Mouse (Mus musculus) midbrain, postnatal 0 days (tissue): ENCODE data around the gene Appl1. TPM values are rescaled to one million over a fixed set of nuclear protein-coding genes. Genes with fewer than 3 reads are reported as not detected.

ENCODE experiments used
- ATAC-seq: fragments of 200-750 bp; cut with Nextera tagmentation; 2 replicates; pipeline ENCODE4 v1.8.0; 2017; ENCODE audit warnings: moderate number of reproducible peaks, mild to moderate bottlenecking, moderate TSS enrichment, moderate library complexity; ENCODE audit not compliant: low FRiP score
- DNase-seq: peaks from one replicate; pipeline ENCODE4 v3.0.0-alpha.2; 2015; ENCODE audit warnings: low spot score
- H3K27ac ChIP-seq: fragments of 300-500 bp; sonication (generic); 2 replicates; pipeline ENCODE4 v1.5.1; 2014; ENCODE audit warnings: low read depth, mild to moderate bottlenecking, low read length, mixed read lengths
- H3K27me3 ChIP-seq: fragments of 300-500 bp; sonication (generic); 2 replicates; pipeline ENCODE4 v1.6.1; 2014; ENCODE audit warnings: low read length, control low read depth, mixed read lengths; ENCODE audit not compliant: insufficient read depth
- H3K36me3 ChIP-seq: fragments of 300-500 bp; sonication (generic); 2 replicates; pipeline ENCODE4 v1.6.1; 2014; ENCODE audit warnings: low read length, control low read depth, mixed read lengths; ENCODE audit not compliant: insufficient read depth
- H3K4me1 ChIP-seq: fragments of 300-500 bp; sonication (generic); 2 replicates; pipeline ENCODE4 v1.6.1; 2014; ENCODE audit warnings: mild to moderate bottlenecking, control low read depth, antibody characterized with exemption, low read length, mixed read lengths; ENCODE audit not compliant: insufficient read depth
- H3K4me2 ChIP-seq: fragments of 300-500 bp; sonication (generic); 2 replicates; pipeline ENCODE4 v1.6.1; 2014; ENCODE audit warnings: low read depth, mild to moderate bottlenecking, low read length, mixed read lengths; ENCODE audit not compliant: poor library complexity, severe bottlenecking
- H3K4me3 ChIP-seq: fragments of 300-500 bp; sonication (generic); 2 replicates; pipeline ENCODE4 v1.5.1; 2014; ENCODE audit warnings: low read depth, mild to moderate bottlenecking, low read length, moderate library complexity
- H3K9ac ChIP-seq: fragments of 300-500 bp; sonication (generic); replicated peaks from 2 replicates; pipeline ENCODE4 v1.6.1; 2014; ENCODE audit warnings: mild to moderate bottlenecking, low read length, moderate library complexity, mixed read lengths; ENCODE audit not compliant: poor library complexity, severe bottlenecking
- H3K9me3 ChIP-seq: fragments of 300-500 bp; sonication (generic); 2 replicates; pipeline ENCODE4 v1.6.1; 2016; ENCODE audit warnings: low read length, control low read depth
- CTCF ChIP-seq: IDR thresholded peaks from 2 replicates; pipeline ENCODE4 v1.5.1; 2016; ENCODE audit warnings: antibody characterized with exemption, mild to moderate bottlenecking
- whole genome bisulfite sequencing: fragments of 180-500 bp; shearing (Covaris S2); extraction: QIAGEN DNeasy Blood & Tissue Kit; methylation state at CpG from one replicate; pipeline ENCODE4 v1.1.7; 2014; 5-methylcytosine and 5-hydroxymethylcytosine counted together
- polyA plus RNA-seq: library from polyadenylated mRNA; unstranded; fragments of >200 nt; fragmentation: Nextera tagmentation; extraction: Ambion mirVana; gene quantifications from 2 replicates; pipeline ENCODE4 v1.2.1, GENCODE M21; 2015
- total RNA-seq: library from RNA; depleted of rRNA; stranded (reverse); fragments of >200 nt; gene quantifications from 2 replicates; pipeline ENCODE4 v1.2.3, GENCODE M21; 2014

Gene Appl1
- total and polyA plus RNA-seq, 2 experiments from 2014 or later, result 43.7 to 65.8 TPM

DNA sequence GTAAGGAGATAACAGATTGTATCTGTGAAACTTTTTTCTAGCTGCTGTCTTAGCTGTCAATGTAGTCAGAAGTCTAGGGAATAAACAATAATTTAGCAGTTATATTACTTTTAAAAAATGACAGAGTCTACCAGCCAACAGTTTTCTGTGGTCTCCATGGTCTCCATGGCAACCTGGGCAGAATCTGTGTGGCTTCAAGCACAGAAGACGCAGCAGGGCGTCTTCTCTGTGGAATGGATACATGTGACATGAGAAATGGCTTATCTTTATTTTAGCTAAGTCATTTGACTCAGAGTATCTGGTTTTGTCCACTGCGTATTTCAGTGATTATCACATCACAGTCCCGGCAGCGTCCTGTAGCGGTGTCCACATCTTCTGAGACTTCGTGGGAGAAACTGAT is 5.2 kb upstream of the Appl1 start:
- DNase-seq (peak; percentile 67), ATAC-seq (no peak)
- TF ChIP-seq CTCF, result no peak

DNA sequence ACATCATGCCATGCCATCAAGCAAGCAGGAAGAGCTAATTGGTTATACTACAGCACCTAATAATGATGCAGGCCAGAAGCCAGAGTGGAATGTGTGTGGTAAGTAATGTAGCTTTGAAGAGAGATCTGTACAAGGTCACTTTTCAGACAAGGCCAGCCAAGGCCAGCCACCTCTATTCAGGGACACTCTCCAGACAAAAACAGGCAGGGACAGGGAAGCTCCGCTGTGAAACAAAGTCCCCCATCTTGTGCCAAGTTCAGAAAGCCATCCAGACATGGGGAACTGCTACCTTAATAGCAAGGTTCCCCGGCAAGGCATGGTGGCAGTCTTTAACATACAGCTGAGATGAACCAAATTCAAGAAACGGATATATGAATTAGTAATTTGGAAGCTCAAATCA is 4.5 kb upstream of the Appl1 start:
- no peaks in the 10 kb centered on the region for H3K27me3 ChIP-seq
- no peak overlapping the region for H3K4me2 ChIP-seq
- no peak overlapping the region for H3K4me3 ChIP-seq
- 0 out of 2 replicates have a peak, but pooled peaks cover 4% of the 10 kb centered on the region for H3K4me1 ChIP-seq
- H3K27ac ChIP-seq, result no peak overlapping the region
- no peak overlapping the region for H3K9ac ChIP-seq
- DNase-seq (no peak), ATAC-seq (no peak)
- TF ChIP-seq CTCF, result no peak
- no peaks in the 10 kb centered on the region for H3K36me3 ChIP-seq
- no peaks in the 10 kb centered on the region for H3K9me3 ChIP-seq
- WGBS, result 68% methylated on average over 3 of the region's 3 CpGs

More for the DNA sequence above, 5.2 kb upstream of the Appl1 start:
- Histone ChIP-seq H3K4me1 (0 out of 2 replicates have a peak, but pooled peaks cover 4% of the 10 kb centered on the region), H3K9ac (no peak overlapping the region), H3K36me3 (no peaks in the 10 kb centered on the region), H3K9me3 (peaks cover 5% of the 10 kb centered on the region), H3K27ac (no peak overlapping the region), H3K27me3 (no peaks in the 10 kb centered on the region), H3K4me3 (no peak overlapping the region), H3K4me2 (no peak overlapping the region)
- 27% methylated on average over 7 of the region's 7 CpGs for WGBS

DNA sequence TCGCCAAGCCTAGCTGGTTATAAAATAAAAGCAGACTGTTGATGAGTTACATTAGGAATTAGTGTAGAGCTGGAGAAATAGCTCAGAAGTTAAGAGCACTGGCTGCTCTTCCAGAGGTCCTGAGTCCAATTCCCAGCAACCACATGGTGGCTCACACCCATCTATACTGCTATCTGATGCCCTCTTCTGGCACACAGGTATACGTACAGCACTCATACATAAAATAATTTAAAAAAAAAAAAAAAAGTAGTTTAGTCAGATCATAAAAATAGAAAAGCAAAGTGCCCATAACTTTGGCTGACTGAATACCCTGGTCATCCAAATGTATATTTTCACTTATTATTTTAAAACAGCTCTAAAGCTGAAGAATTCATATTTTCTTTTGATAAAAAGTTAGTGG is 2.1 kb upstream of the Appl1 start:
- WGBS, result 83% methylated on average over 2 of the region's 2 CpGs
- Histone ChIP-seq H3K27me3 (no peaks in the 10 kb centered on the region), H3K27ac (no peak overlapping the region), H3K4me2 (no peak overlapping the region), H3K4me3 (no peak overlapping the region), H3K4me1 (peaks cover 12% of the 10 kb centered on the region; the same call in 1 of the 2 replicates), H3K9ac (no peak overlapping the region), H3K9me3 (no peaks in the 10 kb centered on the region), H3K36me3 (no peaks in the 10 kb centered on the region)
- no peak for ATAC-seq
- no peak for DNase-seq
- TF ChIP-seq CTCF, result no peak

DNA sequence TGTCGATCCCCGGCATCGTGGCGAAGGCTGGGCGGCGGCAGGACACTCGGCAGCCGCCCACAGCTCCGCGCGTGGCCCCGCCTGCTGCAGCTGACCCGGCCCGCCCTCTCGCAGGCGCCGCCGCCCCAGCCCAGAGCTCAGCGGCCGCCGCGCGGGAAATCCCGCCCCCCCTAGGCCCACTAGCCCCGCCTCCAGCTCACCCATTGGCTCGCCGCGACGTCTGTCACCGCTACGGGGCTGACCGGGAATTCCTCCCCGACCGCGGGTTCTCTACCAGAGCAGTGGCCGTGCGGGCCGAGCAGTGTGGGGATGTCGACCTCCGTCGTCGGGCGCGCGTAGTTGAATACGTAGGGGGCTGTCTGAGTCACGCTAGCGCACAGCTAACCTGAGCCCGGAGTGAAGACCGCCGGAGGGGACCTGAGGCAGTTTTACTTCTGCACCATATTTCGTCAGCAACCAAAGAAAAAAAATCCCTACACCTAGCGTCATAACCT is 546 bp downstream of the Appl1 start:
- peak; percentile 99 for ATAC-seq

DNA sequence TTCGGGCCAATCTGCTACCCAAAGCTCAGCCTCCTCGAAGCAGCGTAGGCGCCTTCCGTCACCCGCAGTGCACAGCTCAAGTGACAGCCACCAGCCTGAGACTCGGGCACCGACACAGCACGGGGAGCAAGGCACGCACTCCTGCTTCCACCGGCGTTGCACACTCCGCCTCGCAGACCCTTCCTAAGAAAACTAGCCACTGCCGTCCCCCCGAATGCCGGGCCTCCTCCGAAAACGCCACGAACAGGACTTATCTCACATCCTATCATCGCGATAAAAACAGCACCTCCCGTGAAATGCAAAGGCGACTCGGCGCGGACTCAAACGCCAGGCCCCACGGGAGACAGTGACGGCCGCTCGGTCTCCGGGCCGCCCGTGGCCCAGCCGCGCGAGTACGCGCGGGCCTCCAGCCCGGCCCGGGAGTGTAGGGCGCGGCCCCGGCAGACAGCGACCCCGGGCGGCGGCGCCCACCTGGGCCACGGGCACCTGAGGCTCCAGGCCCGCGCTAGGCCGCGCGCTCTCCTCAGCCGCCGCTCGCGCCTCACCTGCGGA is 1.1 kb downstream of the Appl1 start:
- peak overlapping the region; percentile 94 for H3K27ac ChIP-seq
- WGBS, result under 1% methylated on average over 58 of the region's 62 CpGs
- DNase-seq (peak; percentile 81), ATAC-seq (peak; percentile 86)
- H3K4me3 ChIP-seq, result peak overlapping the region; percentile 96
- H3K36me3 ChIP-seq, result no peaks in the 10 kb centered on the region
- H3K4me2 ChIP-seq, result peak overlapping the region; percentile 56
- H3K27me3 ChIP-seq, result no peaks in the 10 kb centered on the region
- H3K9ac ChIP-seq, result peak overlapping the region; percentile 94
- H3K4me1 ChIP-seq, result peaks cover 10% of the 10 kb centered on the region; the same call in 1 of the 2 replicates
- H3K9me3 ChIP-seq, result no peaks in the 10 kb centered on the region
- TF ChIP-seq CTCF, result no peak

More for the DNA sequence above, 546 bp downstream of the Appl1 start:
- WGBS, result under 1% methylated on average over 49 of the region's 53 CpGs
- H3K9me3 ChIP-seq, result no peaks in the 10 kb centered on the region
- no peaks in the 10 kb centered on the region for H3K27me3 ChIP-seq
- peak overlapping the region; percentile 94 for H3K27ac ChIP-seq
- H3K4me2 ChIP-seq, result peak overlapping the region; percentile 56
- H3K4me3 ChIP-seq, result peak overlapping the region; percentile 96
- peaks cover 10% of the 10 kb centered on the region; the same call in 1 of the 2 replicates for H3K4me1 ChIP-seq
- no peak for TF ChIP-seq CTCF
- DNase-seq, result peak; percentile 95
- H3K9ac ChIP-seq, result peak overlapping the region; percentile 94
- H3K36me3 ChIP-seq, result no peaks in the 10 kb centered on the region

DNA sequence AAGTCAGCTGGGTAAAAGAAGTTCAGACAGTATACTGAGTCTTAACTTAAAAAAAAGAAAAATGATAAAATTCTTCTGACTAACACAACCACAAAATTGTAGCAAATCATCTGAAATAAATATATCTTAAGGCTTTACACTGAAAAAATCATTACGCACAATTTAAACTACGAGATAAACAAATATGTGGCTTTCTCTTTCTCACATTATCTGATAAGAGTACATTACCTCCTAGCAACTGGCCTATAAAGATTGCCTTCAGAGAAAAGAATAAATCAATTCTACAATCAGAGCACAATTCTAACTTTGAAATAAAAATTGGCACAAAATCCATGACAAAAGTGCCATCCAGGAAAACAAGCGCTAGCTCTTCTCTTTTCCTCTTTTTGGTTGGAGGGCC is 1.9 kb downstream of the Appl1 start:
- ATAC-seq (no peak), DNase-seq (no peak)
- H3K27ac ChIP-seq, result no peak overlapping the region
- H3K9me3 ChIP-seq, result no peaks in the 10 kb centered on the region
- H3K4me3 ChIP-seq, result peak overlapping the region; percentile 96
- peaks cover 10% of the 10 kb centered on the region; the same call in 1 of the 2 replicates for H3K4me1 ChIP-seq
- no peaks in the 10 kb centered on the region for H3K27me3 ChIP-seq
- no peaks in the 10 kb centered on the region for H3K36me3 ChIP-seq
- peak overlapping the region; percentile 56 for H3K4me2 ChIP-seq
- WGBS, result 78% methylated on average over 3 of the region's 3 CpGs
- no peak for TF ChIP-seq CTCF
- peak overlapping the region; percentile 94 for H3K9ac ChIP-seq
